Mouse (Mus musculus) retina, adult 2 months (tissue): ENCODE measurements at regions not wholly inside any gene's neighbourhood (a gene's known extent, or its start where the extent isn't known, plus 50 kb on each side); places are given as distances from the start of the nearest gene placed in this dataset.
A peak's percentile ranks its signal among the peaks of the same experiment; 100 is the strongest.

Experiments used
- DNase-seq: peaks from one replicate; pipeline ENCODE4 v3.0.0-alpha.2; 2012; ENCODE audit warnings: low read depth, low spot score

- no peak for DNase-seq
These were observed 213.3 kb upstream of the Amigo2 start for GRCm38 (mm10) chr15:97460360-97460719.

- DNase-seq = no peak
These were observed 212.7 kb upstream of the Amigo2 start for GRCm38 (mm10) chr15:97459606-97460359.

DNA sequence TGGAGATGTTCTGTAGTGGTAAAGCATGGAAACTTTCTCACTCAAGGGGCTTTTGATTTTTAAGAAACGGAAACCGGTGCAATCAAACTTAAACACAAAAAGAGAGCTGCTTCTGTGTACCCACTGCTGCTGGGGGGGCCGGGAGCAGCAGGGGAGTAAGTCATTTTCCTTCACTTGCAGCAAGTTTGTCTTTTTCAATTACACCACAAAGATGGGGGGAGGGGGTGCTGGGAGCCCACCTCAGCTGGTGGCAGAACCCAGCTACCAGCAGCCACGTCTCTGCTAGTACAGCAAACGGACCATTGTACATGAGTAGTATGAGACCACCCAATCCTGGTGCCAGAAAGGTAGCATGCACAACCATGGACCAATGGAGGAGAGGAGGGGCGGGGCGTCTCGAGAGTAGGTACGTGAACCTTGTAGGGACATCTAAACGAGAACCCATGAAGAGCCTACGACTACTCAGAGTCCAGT lies 211.7 kb upstream of the Amigo2 start:
- DNase-seq = no peak

DNA sequence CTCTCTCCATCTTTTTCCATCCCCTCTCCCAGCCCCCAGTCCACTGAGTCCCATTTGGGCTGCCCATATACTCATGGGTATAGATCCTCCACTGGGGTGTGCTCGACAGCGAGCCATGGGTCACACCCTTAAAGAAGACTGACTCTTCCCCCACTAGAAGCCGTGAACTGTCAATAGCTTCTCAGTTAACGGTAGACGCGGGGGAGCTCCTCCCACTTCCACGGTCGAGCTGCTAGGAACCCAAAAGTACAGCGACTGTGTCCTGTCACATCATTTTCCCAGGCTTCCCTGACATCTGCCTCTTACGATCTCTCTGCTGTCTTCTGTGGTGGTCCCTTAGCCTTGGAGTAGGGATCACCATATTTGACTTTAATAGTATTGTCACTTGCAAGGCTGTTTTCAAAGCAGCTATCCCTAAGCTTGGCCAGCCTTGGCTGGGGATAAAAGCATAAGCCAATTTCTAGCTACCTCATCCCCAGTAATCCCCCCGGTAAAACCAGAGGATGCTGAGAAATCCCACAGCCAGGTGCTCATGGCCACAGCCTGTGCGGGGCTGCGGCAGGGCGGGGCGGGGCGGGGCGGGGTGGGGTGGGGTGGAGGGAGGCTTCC lies 211.2 kb upstream of the Amigo2 start:
- peak; percentile 22 for DNase-seq

DNA sequence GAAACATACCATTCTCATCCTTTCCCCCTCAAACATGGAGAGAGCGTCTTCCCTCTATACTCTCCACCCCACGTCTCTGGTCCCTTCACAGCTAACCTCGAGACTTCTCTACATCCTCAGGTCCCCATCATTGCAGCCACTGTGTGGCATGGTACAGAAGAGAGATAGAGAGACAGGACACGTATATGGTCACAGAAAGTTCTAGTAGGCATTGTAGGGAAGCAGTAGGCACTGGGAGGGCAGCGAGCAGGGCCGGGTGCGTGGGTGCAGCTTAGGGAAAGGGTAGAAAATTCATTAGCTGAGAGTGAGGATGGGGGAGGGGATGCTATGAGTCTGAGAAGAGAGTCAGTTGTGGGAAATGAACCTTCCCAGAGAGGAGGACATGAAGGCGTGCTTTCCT lies 210.4 kb upstream of the Amigo2 start:
- DNase-seq = no peak

DNA sequence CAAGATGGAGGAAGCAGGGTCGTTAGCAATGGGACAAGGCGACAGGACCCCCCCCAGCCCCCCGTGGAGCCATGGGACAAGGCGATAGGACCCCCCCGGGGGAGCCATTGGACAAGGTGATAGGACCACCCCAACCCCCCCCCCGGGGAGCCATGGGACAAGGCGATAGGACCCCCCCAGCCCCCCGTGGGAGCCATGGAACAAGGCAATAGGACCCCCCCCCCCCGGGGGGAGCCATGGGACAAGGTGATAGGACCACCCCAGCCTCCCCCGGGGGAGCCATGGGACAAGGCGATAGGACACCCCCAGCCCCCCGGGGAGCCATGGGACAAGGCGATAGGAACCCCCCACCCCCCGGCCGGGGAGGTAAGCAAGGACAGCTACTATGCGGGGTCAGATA lies 209.9 kb upstream of the Amigo2 start:
- DNase-seq = no peak

DNA sequence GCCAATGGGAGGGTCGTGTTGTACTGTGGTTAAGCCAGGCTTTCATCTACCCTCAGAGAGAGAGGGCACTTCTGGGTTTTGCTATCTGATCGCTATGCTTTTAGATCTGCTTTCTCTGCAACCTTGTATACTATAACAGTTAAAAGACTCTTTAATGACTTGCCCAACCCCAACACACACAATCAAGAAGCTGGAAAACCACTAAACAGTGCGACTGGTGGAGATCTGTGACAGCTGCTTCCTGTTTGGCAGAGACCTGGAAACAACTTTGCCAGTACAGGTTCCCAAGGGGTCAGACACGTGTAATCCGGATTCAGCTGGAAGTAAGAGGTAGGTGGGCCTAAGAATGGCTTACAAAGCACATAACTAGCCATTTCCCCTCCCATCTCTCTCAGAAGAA lies 208.6 kb upstream of the Amigo2 start:
- DNase-seq = no peak

- DNase-seq = no peak
These were observed 202.6 kb upstream of the Amigo2 start for GRCm38 (mm10) chr15:97449724-97450123.

- DNase-seq = no peak
These were observed 201.9 kb upstream of the Amigo2 start for GRCm38 (mm10) chr15:97449001-97449400.

DNA sequence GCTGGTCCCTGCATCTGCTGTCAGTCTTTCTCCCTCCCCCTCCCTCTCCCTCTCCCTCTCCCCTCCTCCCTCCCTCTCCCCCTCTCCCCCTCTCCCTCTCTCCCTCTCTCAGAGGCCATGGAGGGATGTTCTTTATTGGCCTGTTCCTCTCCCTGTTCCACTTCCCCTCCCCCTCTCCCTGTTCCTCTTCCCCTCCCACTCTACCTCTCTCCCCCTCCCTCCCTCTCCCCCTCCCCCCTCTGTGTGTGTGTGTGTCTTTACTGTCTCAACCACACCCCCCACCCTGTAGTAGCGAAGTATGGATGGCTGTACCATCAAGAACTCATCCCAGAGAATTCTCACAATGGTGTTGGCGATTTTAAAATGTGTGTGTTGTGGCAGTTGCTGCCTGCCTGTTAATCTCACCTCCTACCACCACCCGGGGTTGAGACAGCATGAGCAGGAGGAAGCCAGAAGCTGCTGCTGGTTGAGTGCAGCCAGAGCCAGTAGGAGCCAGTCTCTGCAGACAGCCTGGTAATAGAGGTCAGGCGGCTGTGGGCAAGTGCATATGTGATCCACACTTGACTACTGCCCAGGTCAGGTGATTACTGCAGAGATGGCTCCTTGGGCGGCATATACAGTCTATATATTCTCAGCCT lies 201.3 kb upstream of the Amigo2 start:
- DNase-seq = no peak

DNA sequence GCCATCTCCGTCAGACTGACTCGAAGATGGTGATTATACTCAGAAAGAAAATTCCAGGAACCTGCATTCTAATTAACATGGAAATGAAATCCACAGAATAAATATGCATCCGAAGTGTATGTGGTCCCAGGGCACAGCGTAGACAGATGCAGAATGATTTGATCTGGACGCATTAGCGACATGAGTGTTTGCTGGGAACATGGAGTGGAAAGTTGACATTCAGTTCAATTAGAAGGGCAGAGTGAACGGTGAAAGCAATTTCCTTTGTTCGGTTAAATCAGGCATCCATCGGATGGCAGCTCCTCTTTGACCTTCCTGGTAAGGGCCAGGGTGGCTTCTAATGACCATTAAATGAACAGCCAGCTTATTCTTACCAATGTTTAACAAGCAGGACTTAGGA lies 199.1 kb upstream of the Amigo2 start:
- DNase-seq = no peak

- DNase-seq = no peak
These were observed 191.2 kb upstream of the Amigo2 start for GRCm38 (mm10) chr15:97438235-97438760.
